Mouse (Mus musculus): ENCODE results near the gene Erp44.
A peak's percentile ranks its signal among the peaks of the same experiment; 100 is the strongest.

GRCm38 (mm10) chr4:48278757-48279497 lies 431 bp downstream of the Erp44 start:
- TF ChIP-seq EP300 (IDR thresholded peaks at IDR 0.05; ENCODE audit: low read depth in 1 of 2, low read length in 2 of 2): no peak
- no peak for TF ChIP-seq CTCF (IDR thresholded peaks at IDR 0.05 in 2 of 3, conservative IDR thresholded peaks at IDR 0.05 in 1 of 3; ENCODE audit: control insufficient read depth in 1 of 3, insufficient read depth in 1 of 3, low read depth in 2 of 3, low read length in 3 of 3, poor library complexity in 1 of 3, severe bottlenecking in 1 of 3)
- TF ChIP-seq ZC3H11A (IDR thresholded peaks at IDR 0.05; ENCODE audit: low read depth, low read length): no peak
- TF ChIP-seq MAX (IDR thresholded peaks at IDR 0.05; ENCODE audit: low read length): peak; percentile 54
- TF ChIP-seq GATA1 (IDR thresholded peaks at IDR 0.05; ENCODE audit: low read depth, low read length): no peak
- no peak for TF ChIP-seq CHD1 (IDR thresholded peaks at IDR 0.05; ENCODE audit: low read depth, low read length)
- TF ChIP-seq ZMIZ1 (IDR thresholded peaks at IDR 0.05; ENCODE audit: low read depth, low read length): no peak
- TF ChIP-seq POLR2A (IDR thresholded peaks at IDR 0.05; ENCODE audit: control insufficient read depth in 1 of 2, insufficient read depth in 1 of 2, low read depth in 1 of 2, low read length in 2 of 2, poor library complexity in 1 of 2): peak in 1 of 2 experiments; percentile 1; a peak in 1 of 4 replicates
- no peak for TF ChIP-seq RCOR1 (IDR thresholded peaks at IDR 0.05; ENCODE audit: low read depth, low read length)
- no peak; the same call in 1 of the 2 replicates for TF ChIP-seq MXI1 (IDR thresholded peaks at IDR 0.05; ENCODE audit: low read depth, low read length)
- TF ChIP-seq SIN3A (IDR thresholded peaks at IDR 0.05; ENCODE audit: low read length): no peak; the same call in 1 of the 2 replicates

All from MEL (cell line).